Mouse (Mus musculus) E14TG2a.4 (cell line): ENCODE results near the gene Ell2.

Experiments
- H3K27me3 ChIP-seq: 2 replicates; pipeline ENCODE4 v1.6.1; 2014; ENCODE audit warnings: low read length, control low read depth; ENCODE audit not compliant: insufficient read depth
- H3K36me3 ChIP-seq: 2 replicates; pipeline ENCODE4 v1.6.1; 2014; ENCODE audit warnings: low read length, control low read depth; ENCODE audit not compliant: insufficient read depth
- H3K4me1 ChIP-seq: replicated peaks from 2 replicates; pipeline ENCODE4 v1.6.1; 2014; ENCODE audit warnings: low read depth, low read length, control low read depth
- H3K4me3 ChIP-seq: replicated peaks from 2 replicates; pipeline ENCODE4 v1.5.1; 2014; ENCODE audit warnings: mild to moderate bottlenecking, low read length
- H3K9me3 ChIP-seq: 2 replicates; pipeline ENCODE4 v1.6.1; 2014; ENCODE audit warnings: low read length, control low read depth
- CTCF ChIP-seq: conservative IDR thresholded peaks from 2 replicates; pipeline ENCODE4 v1.5.1; 2014; ENCODE audit warnings: low read length
- NANOG ChIP-seq: IDR thresholded peaks from 2 replicates; pipeline ENCODE4 v1.6.1; 2014; ENCODE audit warnings: borderline replicate concordance, low read length, mixed read lengths
- POU5F1 ChIP-seq: IDR thresholded peaks from 2 replicates; pipeline ENCODE4 v1.6.1; 2014; ENCODE audit warnings: low read length, borderline replicate concordance

The Ell2 gene

DNA sequence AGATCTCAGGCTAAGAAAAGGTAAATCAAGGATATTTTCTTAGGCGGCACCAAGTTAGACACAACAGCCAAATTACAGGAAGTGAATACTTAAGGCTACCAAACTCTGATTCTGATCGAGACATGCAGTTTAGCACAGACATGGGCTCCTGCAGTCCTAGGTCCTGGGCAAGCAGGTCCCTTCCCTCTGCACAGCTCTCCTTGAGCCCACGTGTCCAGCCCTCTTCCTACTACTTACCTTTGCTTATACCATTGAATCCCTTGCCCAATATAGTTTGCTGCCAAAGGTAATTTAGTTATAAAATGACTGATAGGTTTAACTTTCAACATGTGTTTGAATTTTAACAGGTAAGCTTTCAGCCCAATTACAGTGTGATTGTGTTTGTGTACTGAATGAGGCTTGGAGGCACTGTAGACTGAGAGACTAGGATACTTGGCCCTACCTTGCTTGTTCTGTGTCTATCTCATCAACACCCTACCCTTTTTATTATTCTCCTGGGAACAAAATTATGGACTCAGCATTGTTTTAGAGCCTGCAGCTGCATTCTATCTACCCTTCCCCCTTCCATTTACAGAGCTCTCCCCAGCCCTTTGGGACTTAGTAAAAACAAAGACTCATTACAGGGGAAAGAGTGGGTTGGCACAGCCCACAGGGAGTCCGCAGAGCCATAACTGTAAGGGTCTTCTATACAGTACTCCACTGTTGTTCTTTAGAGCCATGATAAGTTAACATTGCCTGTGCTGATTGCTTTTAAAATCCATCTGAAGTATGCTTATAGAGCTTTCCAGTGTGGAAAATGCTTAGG, 20.2 kb downstream of the Ell2 start:
- Histone ChIP-seq H3K4me3 (no peak overlapping the region), H3K9me3 (no peaks in the 10 kb centered on the region)
- no peak for TF ChIP-seq NANOG
- TF ChIP-seq CTCF, result no peak
- no peak for TF ChIP-seq POU5F1

DNA sequence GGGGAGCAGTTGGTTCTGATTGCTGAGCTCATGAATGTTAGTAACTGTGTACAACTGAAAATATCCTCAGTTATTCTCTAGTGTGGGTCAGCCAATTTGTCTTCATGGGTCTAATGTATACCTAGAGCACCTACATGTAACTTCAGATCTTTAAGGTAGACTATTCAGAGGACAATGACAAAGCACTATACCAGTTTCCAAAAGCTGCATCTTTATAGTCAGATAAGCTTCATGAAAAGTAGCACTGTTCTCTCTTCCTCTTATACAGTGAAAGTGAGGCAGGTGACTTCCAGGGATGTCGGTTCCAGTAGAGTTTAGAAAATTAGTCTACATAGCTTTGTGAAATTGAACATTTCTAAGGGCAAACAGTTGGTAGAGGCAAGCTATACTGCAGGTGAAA, 21.4 kb downstream of the Ell2 start:
- peaks cover 11% of the 10 kb centered on the region for H3K4me1 ChIP-seq
- no peaks in the 10 kb centered on the region for H3K9me3 ChIP-seq
- peaks cover 17% of the 10 kb centered on the region for H3K36me3 ChIP-seq
- H3K4me3 ChIP-seq, result no peak overlapping the region
- TF ChIP-seq NANOG, result no peak
- no peak for TF ChIP-seq CTCF
- TF ChIP-seq POU5F1, result no peak
- H3K27me3 ChIP-seq, result no peaks in the 10 kb centered on the region

More for the DNA sequence above, 20.2 kb downstream of the Ell2 start:
- H3K36me3 ChIP-seq, result peaks cover 13% of the 10 kb centered on the region
- H3K27me3 ChIP-seq, result no peaks in the 10 kb centered on the region
- H3K4me1 ChIP-seq, result peaks cover 11% of the 10 kb centered on the region

DNA sequence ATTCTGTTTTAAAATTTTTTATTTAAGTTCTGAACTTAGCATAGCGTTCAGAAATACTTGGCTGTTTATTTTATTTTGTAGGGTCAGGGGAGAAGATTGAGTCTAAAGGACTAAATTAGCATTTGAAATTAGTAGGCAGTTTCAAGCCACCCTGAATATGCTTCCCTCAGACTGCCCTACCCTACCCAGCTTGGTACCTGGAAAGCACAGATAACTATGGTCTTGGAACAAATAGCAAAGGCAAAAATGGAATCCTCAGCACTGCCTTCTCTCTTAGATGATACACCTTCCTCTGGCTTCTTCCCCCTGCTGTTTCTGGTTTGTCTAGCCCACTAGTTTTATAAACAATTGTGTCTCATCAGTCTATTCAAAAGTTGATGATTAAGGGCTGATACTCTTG, 23.3 kb downstream of the Ell2 start:
- no peaks in the 10 kb centered on the region for H3K9me3 ChIP-seq
- no peak overlapping the region for H3K4me3 ChIP-seq
- TF ChIP-seq CTCF, result no peak
- TF ChIP-seq NANOG, result no peak
- TF ChIP-seq POU5F1, result no peak
- H3K27me3 ChIP-seq, result no peaks in the 10 kb centered on the region
- H3K4me1 ChIP-seq, result peaks cover 11% of the 10 kb centered on the region
- H3K36me3 ChIP-seq, result peaks cover 7% of the 10 kb centered on the region; the same call in 1 of the 2 replicates

DNA sequence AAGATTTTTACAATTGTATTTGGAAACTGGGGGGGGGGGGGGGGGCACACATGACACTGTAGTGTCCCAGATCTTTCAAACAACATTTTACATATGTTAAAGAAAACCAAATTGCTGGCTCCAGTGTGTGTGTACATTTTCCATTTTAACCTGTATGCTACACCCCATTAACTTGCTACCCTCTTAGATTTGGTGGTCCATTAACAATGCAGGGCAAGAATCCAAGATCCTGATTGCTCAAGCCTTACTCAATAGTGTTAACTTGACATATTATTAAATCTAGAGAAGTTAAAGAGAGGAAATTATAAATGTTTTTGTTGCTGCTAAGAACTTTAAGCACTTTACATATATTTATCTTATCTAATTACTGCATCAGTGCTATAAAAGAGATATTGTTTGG, 24.2 kb downstream of the Ell2 start:
- Histone ChIP-seq H3K4me1 (peaks cover 11% of the 10 kb centered on the region), H3K36me3 (peaks cover 7% of the 10 kb centered on the region; the same call in 1 of the 2 replicates), H3K27me3 (no peaks in the 10 kb centered on the region), H3K4me3 (no peak overlapping the region), H3K9me3 (no peaks in the 10 kb centered on the region)
- TF ChIP-seq POU5F1 (no peak), NANOG (no peak)

DNA sequence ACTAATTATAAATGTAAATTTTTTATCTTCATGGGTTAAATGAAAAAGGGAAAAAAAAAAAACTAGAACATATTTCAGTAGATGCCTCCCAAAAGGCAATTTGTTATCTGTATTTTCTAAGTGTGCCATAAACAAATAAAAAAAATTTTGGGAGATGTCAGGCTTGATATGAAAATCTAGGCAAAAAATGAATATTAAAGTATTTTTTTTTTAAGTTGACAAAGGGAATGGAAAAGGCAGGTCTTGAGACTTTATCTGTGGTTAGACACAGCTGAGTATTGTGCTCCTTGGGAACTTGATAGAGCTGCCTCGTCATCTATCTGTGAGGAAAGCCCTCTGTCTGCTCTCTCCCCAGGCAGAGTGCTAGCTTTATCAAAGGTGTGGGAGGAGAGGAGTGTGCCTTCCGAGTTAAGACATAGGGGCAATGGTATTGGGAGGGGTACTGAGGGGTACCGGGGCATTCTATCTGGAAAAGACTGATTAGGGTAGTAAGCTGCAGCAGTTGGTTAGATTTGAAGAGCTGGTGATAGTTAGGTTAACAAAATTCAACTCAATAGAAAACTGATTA, 27.1 kb downstream of the Ell2 start:
- Histone ChIP-seq H3K9me3 (no peaks in the 10 kb centered on the region), H3K4me1 (peaks cover 5% of the 10 kb centered on the region), H3K4me3 (no peak overlapping the region), H3K27me3 (no peaks in the 10 kb centered on the region), H3K36me3 (0 out of 2 replicates have a peak, but pooled peaks cover 7% of the 10 kb centered on the region)
- no peak for TF ChIP-seq POU5F1
- TF ChIP-seq NANOG, result no peak
- TF ChIP-seq CTCF, result no peak

DNA sequence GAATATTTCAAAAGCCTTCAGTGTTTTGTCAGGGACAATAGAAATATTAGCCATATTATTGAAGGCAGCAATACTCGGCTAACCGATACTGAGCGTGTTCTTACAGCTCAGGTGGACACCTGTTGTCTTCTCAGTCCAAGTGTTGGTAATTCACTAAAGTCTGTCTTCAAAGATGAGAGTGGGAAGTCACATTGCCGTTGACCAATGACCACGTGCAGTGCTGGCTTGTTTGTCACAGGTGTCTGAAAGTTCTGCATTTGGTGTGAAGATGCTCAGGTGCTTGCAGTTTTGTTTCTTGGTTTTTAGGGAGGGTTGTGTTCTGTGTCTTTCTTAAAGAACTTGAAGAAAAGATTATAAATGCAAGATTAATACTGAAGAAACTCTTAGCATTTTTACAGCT, 27.7 kb downstream of the Ell2 start:
- Histone ChIP-seq H3K4me1 (peaks cover 5% of the 10 kb centered on the region), H3K9me3 (no peaks in the 10 kb centered on the region), H3K4me3 (no peak overlapping the region), H3K36me3 (0 out of 2 replicates have a peak, but pooled peaks cover 7% of the 10 kb centered on the region), H3K27me3 (no peaks in the 10 kb centered on the region)
- TF ChIP-seq CTCF (no peak), NANOG (no peak)

- Histone ChIP-seq H3K27me3 (no peaks in the 10 kb centered on the region), H3K4me3 (no peak overlapping the region), H3K36me3 (0 out of 2 replicates have a peak, but pooled peaks cover 7% of the 10 kb centered on the region), H3K9me3 (no peaks in the 10 kb centered on the region), H3K4me1 (no peaks in the 10 kb centered on the region)
- TF ChIP-seq CTCF (no peak), NANOG (no peak), POU5F1 (no peak)
Measured at GRCm38 (mm10) chr13:75735606-75736005, 29.0 kb downstream of the Ell2 start.

DNA sequence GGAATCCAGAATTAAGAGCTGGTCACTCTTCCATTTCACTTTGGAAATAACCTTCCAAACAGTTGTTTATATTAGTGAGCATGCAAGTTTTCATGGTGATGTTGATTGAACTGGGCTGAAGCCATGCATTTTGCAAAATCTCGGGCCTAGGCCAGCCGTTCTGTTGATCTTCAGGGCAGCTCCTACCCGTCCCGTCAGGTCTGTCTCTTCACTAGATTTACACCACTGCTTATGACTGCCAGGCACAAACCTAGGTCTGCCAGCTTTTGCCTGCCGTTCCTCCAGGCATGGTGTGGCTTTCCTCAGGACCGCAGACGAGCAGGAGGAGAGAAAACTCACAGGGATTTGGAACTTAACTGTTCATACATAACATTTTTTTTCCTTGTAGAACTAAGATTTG, 31.4 kb downstream of the Ell2 start:
- H3K36me3 ChIP-seq, result no peaks in the 10 kb centered on the region

DNA sequence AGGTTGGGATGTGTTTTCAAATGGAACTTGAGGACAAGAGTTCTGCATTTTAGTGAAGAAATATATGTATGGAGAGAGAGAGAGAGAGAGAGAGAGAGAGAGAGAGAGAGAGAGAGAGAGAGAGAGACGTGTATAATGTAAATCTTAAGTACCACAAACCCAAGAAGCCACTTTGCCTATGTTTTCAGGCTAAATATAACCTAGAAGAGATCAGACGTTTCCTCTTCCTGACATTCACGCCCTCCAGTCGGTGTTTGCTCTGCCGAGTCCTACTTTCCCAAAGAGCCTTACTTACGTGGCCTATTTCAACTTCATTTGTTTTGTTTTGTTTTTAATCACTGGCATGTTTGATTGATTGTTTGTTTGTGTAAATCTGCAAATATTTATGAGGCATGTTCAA, 32.0 kb downstream of the Ell2 start:
- TF ChIP-seq POU5F1 (no peak), CTCF (no peak), NANOG (no peak)
- no peaks in the 10 kb centered on the region for H3K4me1 ChIP-seq
- no peaks in the 10 kb centered on the region for H3K27me3 ChIP-seq

More for the DNA sequence above, 31.4 kb downstream of the Ell2 start:
- H3K4me3 ChIP-seq, result no peak overlapping the region
- H3K27me3 ChIP-seq, result no peaks in the 10 kb centered on the region
- TF ChIP-seq CTCF, result no peak
- TF ChIP-seq NANOG, result no peak
- TF ChIP-seq POU5F1, result no peak
- H3K4me1 ChIP-seq, result no peaks in the 10 kb centered on the region
- H3K9me3 ChIP-seq, result no peaks in the 10 kb centered on the region

More for the DNA sequence above, 32.0 kb downstream of the Ell2 start:
- Histone ChIP-seq H3K4me3 (no peak overlapping the region), H3K9me3 (no peaks in the 10 kb centered on the region), H3K36me3 (no peaks in the 10 kb centered on the region)
